Mouse (Mus musculus) liver, postnatal 0 days (tissue): ENCODE results near the gene Gm10309. TPM values are rescaled to one million over a fixed set of nuclear protein-coding genes. Genes with fewer than 3 reads are reported as not detected.

Source experiments
- ATAC-seq: fragments of 200-750 bp; cut with Nextera tagmentation; 2 replicates; pipeline ENCODE4 v1.8.0; 2017; ENCODE audit warnings: mild to moderate bottlenecking, moderate library complexity
- DNase-seq: peaks from one replicate; pipeline ENCODE4 v3.0.0-alpha.2; 2016
- H3K27ac ChIP-seq: fragments of 300-500 bp; sonication (generic); 2 replicates; pipeline ENCODE4 v1.5.1; 2014; ENCODE audit warnings: antibody characterized with exemption, moderate library complexity, mild to moderate bottlenecking, low read depth
- H3K27me3 ChIP-seq: fragments of 300-500 bp; sonication (generic); 2 replicates; pipeline ENCODE4 v1.6.1; 2014; ENCODE audit warnings: low read length, control low read depth, mixed read lengths; ENCODE audit not compliant: insufficient read depth
- H3K36me3 ChIP-seq: fragments of 300-500 bp; sonication (generic); replicated peaks from 2 replicates; pipeline ENCODE4 v1.6.1; 2014; ENCODE audit warnings: mild to moderate bottlenecking, control low read depth, low read length, moderate library complexity, mixed read lengths; ENCODE audit not compliant: insufficient read depth
- H3K4me1 ChIP-seq: fragments of 300-500 bp; sonication (generic); 2 replicates; pipeline ENCODE4 v1.6.1; 2014; ENCODE audit warnings: antibody characterized with exemption, mild to moderate bottlenecking, control low read depth; ENCODE audit not compliant: insufficient read depth
- H3K4me2 ChIP-seq: fragments of 300-500 bp; sonication (generic); 2 replicates; pipeline ENCODE4 v1.6.1; 2014; ENCODE audit warnings: low read depth, mild to moderate bottlenecking, low read length, moderate library complexity, mixed read lengths
- H3K4me3 ChIP-seq: fragments of 300-500 bp; sonication (generic); 2 replicates; pipeline ENCODE4 v1.5.1; 2014; ENCODE audit warnings: low read depth, low read length
- H3K9ac ChIP-seq: fragments of 300-500 bp; sonication (generic); replicated peaks from 2 replicates; pipeline ENCODE4 v1.6.1; 2014; ENCODE audit warnings: mild to moderate bottlenecking, moderate library complexity
- H3K9me3 ChIP-seq: fragments of 300-500 bp; sonication (generic); 2 replicates; pipeline ENCODE4 v1.6.1; 2016; ENCODE audit warnings: mild to moderate bottlenecking, control low read depth, low read length, mixed read lengths
- CTCF ChIP-seq: sonication (generic); IDR thresholded peaks from 2 replicates; pipeline ENCODE4 v1.5.1; 2016; ENCODE audit warnings: antibody characterized with exemption, low read depth
- EP300 ChIP-seq: IDR thresholded peaks from 2 replicates; pipeline ENCODE4 v1.6.1; 2016; ENCODE audit warnings: antibody characterized with exemption, low read depth, mild to moderate bottlenecking
- WGBS: fragments of 180-500 bp; shearing (Covaris S2); extraction: QIAGEN DNeasy Blood & Tissue Kit; methylation state at CpG from one replicate; pipeline ENCODE4 v1.1.7; 2014; ENCODE audit not compliant: insufficient replicate concordance; 5-methylcytosine and 5-hydroxymethylcytosine counted together
- polyA plus RNA-seq: library from polyadenylated mRNA; unstranded; fragments of >200 nt; fragmentation: Nextera tagmentation; extraction: Ambion mirVana; gene quantifications from 2 replicates; pipeline ENCODE4 v1.2.1, GENCODE M21; 2015

Gene Gm10309
- polyA plus RNA-seq, 1 experiment from 2014 or later, result 0.05 TPM

DNA sequence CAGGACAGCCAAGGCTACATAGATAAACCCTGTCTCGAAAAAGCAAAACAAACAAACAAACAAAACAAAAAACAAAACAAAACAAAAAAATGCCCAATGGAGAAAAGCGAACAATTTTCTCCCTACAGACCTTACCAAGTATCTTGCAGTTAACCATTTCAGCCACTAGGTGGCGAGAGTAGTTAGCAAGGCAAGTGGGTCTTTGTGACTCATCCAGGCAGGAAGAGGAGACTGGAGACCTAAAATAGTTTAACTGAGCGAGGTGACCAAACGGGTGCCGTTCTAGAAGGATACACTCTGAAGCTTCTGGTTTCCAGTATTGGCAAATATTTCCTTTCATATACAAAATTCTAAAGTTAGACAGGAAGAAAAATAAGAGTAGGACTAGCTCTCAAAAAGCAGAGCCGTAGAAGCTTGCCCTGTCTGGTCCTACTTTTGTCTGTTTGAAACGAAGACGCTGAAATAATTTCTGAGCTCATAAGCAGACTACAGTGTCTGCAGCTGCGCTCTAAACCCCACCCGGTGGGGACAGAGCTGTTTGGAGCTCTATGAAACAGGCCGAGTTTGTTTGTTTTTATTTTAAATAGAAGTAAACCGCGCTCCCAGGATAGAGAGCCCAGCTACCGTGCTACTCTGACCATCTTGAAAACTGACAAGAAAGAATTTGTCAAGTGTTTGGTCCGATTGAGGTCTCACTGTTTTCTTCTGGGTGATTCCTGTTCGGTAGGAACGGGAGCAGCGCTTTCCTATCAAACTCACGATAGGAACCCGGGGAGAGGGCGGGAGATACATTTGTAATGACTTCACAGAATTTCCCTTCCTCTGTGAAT, 31.0 kb upstream of the Gm10309 start:
- Histone ChIP-seq H3K27ac (peak overlapping the region; percentile 55), H3K27me3 (no peaks in the 10 kb centered on the region), H3K9ac (peak overlapping the region; percentile 22; the same call in 1 of the 2 replicates), H3K9me3 (no peaks in the 10 kb centered on the region), H3K4me3 (peak overlapping the region; percentile 27), H3K4me1 (peaks cover 14% of the 10 kb centered on the region), H3K4me2 (peak overlapping the region; percentile 67), H3K36me3 (no peaks in the 10 kb centered on the region)
- ATAC-seq (peak; percentile 73), DNase-seq (peak; percentile 72)
- TF ChIP-seq EP300, result 0 out of 2 replicates have a peak, but pooled peaks have one; percentile 29
- peak; percentile 96 for TF ChIP-seq CTCF
- 18% methylated on average over 22 of the region's 22 CpGs for WGBS

DNA sequence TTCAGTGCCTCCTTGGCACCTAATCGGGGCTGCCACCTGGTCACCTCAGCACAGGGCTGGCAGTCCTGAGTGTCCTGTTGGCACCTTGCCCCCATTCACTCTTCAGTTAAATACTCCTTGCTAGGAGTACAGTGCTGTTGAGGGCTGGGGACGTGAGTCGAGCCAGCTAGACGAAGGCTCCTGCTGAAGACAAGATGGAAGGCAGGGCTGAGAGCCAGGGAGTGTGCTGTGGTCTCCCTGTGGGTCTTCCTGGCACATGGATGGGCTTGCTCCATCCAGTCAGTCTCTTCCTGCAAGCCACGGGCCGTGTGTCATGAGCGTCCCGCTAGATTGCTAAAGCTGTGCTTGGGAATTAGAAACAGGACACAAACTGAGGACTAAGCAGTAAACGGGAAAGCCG, 30.1 kb upstream of the Gm10309 start:
- TF ChIP-seq EP300 (no peak), CTCF (no peak)
- Histone ChIP-seq H3K36me3 (no peaks in the 10 kb centered on the region), H3K27ac (0 out of 2 replicates have a peak overlapping the region, but pooled peaks have one; percentile 5), H3K27me3 (no peaks in the 10 kb centered on the region), H3K4me1 (peaks cover 23% of the 10 kb centered on the region), H3K4me3 (no peak overlapping the region), H3K9ac (no peak overlapping the region), H3K9me3 (no peaks in the 10 kb centered on the region), H3K4me2 (no peak overlapping the region)
- DNase-seq, result no peak
- ATAC-seq, result 0 out of 2 replicates have a peak, but pooled peaks have one; percentile 5
- 68% methylated on average over 10 of the region's 10 CpGs for WGBS

DNA sequence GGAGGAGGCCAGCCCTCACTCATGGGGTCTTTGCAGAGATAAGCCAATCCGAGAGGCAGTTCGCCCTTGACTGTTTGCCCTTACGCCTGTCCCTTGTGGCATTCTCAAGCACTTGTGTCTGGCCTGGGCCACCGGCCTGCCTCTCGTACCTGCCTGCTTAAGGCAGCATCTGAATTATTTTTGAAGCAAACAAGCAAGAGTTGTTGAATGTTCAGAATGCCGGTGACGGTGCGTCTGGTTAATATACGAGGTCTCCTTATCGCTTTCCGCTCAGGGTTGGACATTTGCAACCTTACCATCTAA, 28.5 kb upstream of the Gm10309 start:
- Histone ChIP-seq H3K4me2 (no peak overlapping the region), H3K36me3 (no peaks in the 10 kb centered on the region), H3K4me1 (peaks cover 33% of the 10 kb centered on the region), H3K27ac (0 out of 2 replicates have a peak overlapping the region, but pooled peaks have one; percentile 31), H3K9me3 (no peaks in the 10 kb centered on the region), H3K27me3 (no peaks in the 10 kb centered on the region), H3K4me3 (no peak overlapping the region), H3K9ac (no peak overlapping the region)
- WGBS, result 63% methylated on average over 11 of the region's 11 CpGs
- TF ChIP-seq EP300 (no peak), CTCF (no peak)
- ATAC-seq, result no peak
- DNase-seq, result peak; percentile 21

DNA sequence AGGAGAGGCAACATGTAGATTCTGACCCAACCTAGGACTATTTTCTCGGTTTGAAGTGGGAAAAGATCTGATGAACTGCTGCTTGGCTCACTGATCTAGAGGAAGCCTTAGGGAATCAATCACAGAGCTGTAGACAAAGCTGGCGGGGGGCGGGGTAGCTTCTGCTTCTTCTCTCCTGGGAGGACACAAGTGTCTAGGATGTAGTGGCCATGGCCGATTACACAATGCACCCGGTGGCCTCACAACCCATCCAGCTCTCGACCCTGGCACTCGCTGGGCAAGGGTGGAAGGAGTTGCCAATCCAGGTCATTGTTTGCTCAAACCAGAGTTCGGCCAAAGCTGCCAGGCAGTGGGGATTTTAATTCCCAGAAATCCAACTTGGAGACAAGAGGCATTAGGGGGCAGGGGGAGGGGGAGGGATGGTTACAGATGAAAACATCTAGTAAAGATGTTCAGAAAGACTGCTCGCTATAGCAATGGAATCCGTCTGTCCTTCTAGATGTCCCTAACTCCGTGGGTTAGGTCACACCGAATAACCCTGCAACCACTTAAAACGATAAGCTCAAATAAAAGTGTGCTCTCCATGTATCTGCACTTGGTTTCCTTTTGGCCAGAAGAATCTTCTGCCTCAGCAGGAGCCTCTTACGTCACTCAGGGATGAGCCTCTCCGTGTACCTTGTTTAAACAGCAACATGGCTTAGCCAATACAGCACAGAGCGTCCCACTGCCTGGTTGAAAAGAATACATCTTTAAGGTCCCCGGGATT, 27.9 kb upstream of the Gm10309 start:
- no peak overlapping the region for H3K4me2 ChIP-seq
- DNase-seq (peak; percentile 22), ATAC-seq (peak; percentile 60)
- peaks cover 33% of the 10 kb centered on the region for H3K4me1 ChIP-seq
- H3K9me3 ChIP-seq, result no peaks in the 10 kb centered on the region
- WGBS, result 64% methylated on average over 17 of the region's 17 CpGs
- H3K27me3 ChIP-seq, result no peaks in the 10 kb centered on the region
- TF ChIP-seq EP300 (no peak), CTCF (no peak)
- no peaks in the 10 kb centered on the region for H3K36me3 ChIP-seq
- H3K9ac ChIP-seq, result no peak overlapping the region
- H3K27ac ChIP-seq, result 0 out of 2 replicates have a peak overlapping the region, but pooled peaks have one; percentile 31
- H3K4me3 ChIP-seq, result no peak overlapping the region

DNA sequence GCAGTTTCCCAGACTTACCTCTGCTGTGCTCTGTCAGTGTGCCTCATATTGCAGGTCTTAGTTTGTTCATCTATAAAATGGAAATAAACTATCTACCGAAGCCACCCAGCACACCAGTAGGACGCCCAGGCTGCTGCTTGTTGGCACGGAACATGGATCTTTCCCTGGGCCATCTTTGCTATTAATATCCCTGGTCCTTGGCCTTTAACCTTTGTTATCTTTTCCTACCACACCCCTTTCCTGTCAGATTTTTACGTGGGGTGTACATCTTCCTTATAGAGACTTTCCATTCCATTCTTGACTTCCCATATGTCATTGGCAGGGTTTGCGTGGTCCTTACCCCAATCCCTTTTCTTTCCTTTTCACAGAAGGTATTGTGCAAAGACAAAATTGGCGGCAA, 26.2 kb upstream of the Gm10309 start:
- Histone ChIP-seq H3K9ac (no peak overlapping the region), H3K4me2 (no peak overlapping the region)
- DNase-seq, result no peak

DNA sequence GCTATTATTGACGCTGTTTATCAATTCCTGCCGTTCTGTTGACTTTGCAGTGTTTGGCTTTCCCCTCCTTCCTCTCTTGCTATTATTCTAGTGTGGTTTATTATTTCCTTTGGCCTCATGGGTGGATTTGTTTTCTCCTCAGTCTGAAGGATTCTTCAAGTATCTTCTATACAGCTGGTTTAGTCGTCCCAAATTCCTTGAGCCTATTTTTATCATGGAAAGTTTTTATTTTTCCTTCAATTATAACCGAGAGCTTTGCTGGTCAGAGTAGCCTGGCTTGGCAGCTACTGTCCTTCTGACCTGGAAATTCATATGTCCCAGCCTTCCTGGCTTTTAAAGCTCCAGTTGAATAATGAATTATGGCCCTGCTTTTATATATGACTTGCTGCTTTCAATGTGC, 24.4 kb upstream of the Gm10309 start:
- ATAC-seq (no peak), DNase-seq (no peak)
- TF ChIP-seq EP300 (no peak), CTCF (no peak)

More for the DNA sequence above, 26.2 kb upstream of the Gm10309 start:
- H3K4me1 ChIP-seq, result peaks cover 37% of the 10 kb centered on the region
- 64% methylated on average over 6 of the region's 6 CpGs for WGBS
- no peak for TF ChIP-seq EP300
- no peak for TF ChIP-seq CTCF
- H3K27me3 ChIP-seq, result no peaks in the 10 kb centered on the region
- H3K27ac ChIP-seq, result no peak overlapping the region
- H3K9me3 ChIP-seq, result no peaks in the 10 kb centered on the region
- ATAC-seq, result no peak
- H3K4me3 ChIP-seq, result no peak overlapping the region
- no peaks in the 10 kb centered on the region for H3K36me3 ChIP-seq

More for the DNA sequence above, 24.4 kb upstream of the Gm10309 start:
- H3K36me3 ChIP-seq, result no peaks in the 10 kb centered on the region
- H3K4me1 ChIP-seq, result peaks cover 44% of the 10 kb centered on the region
- H3K4me3 ChIP-seq, result no peak overlapping the region
- no peaks in the 10 kb centered on the region for H3K27me3 ChIP-seq
- H3K9ac ChIP-seq, result no peak overlapping the region
- 44% methylated on average over 4 of the region's 4 CpGs for WGBS
- H3K4me2 ChIP-seq, result no peak overlapping the region
- H3K27ac ChIP-seq, result no peak overlapping the region
- H3K9me3 ChIP-seq, result no peaks in the 10 kb centered on the region
